Mouse (Mus musculus) olfactory bulb, adult 2 months (tissue): ENCODE results near the gene Rassf3.

Experiments used
- CTCF ChIP-seq: fragments of 200-500 bp; IDR thresholded peaks from 2 replicates; pipeline ENCODE4 v1.5.1; 2012; ENCODE audit warnings: low read depth, mild to moderate bottlenecking, low read length, moderate library complexity; ENCODE audit not compliant: insufficient read depth
- POLR2A ChIP-seq: fragments of 200-500 bp; IDR thresholded peaks from 2 replicates; pipeline ENCODE4 v1.6.1; 2012; ENCODE audit warnings: mild to moderate bottlenecking, low read depth, low read length, moderate library complexity; ENCODE audit not compliant: insufficient read depth

DNA sequence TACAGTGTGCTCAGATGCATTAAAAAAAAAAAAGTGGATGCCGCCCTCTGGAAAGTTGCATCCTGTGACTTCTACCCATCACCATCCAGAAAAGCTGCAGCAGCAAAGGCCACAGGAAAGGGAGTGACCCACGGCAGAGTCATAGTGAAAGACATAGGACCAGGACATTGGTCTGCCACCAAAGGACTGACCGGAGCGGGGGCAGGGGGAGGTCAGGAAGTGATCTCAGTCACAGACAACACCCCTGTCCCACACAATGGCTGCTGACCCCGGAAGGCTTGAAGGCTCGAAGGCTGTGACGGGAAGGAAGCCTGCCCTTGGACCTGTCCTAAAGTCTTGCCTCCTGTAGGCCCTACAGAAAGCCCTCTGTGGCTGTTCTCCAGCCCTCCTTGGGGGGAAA is 75.1 kb downstream of the Rassf3 start:
- TF ChIP-seq CTCF (no peak), POLR2A (no peak)
